Mouse (Mus musculus) brain, adult 10 weeks (tissue): ENCODE measurements around the gene Zfp980. TPM values are rescaled to one million over a fixed set of nuclear protein-coding genes. Genes with fewer than 3 reads are reported as not detected.

Experiments
- polyA plus RNA-seq: library from polyadenylated mRNA; stranded (reverse); fragments of 350-450 nt; fragmentation: Illumina TruSeq; extraction: RNeasy Lipid Tissue Mini Kit (QIAGEN cat#74804); gene quantifications from one replicate; pipeline ENCODE4 v1.2.3, GENCODE M21; 2015; ENCODE audit warnings: low read depth, low replicate concordance

The Zfp980 gene
- not detected for polyA plus RNA-seq

GRCm38 (mm10) chr4:145670385-145670784 lies at the start of gene Zfp980:
Gene Zfp980 (plus strand): TSS chr4:145670685.

Other genes starting within 250 kb of the Zfp980 start
- not detected for gene Zfp990, start 159.9 kb upstream of the Zfp980 start, polyA plus RNA-seq
- not detected for gene Gm13212, start 85.5 kb upstream of the Zfp980 start, polyA plus RNA-seq
- gene Zfp986, start 198.1 kb downstream of the Zfp980 start, polyA plus RNA-seq = not detected